Mouse (Mus musculus) urinary bladder, postnatal 14 days (tissue): ENCODE measurements around the gene Edaradd.
A peak's percentile ranks its signal among the peaks of the same experiment; 100 is the strongest.

ENCODE experiments used
- DNase-seq: peaks from one replicate; pipeline ENCODE4 v3.0.0; 2021; ENCODE audit warnings: low spot score

The Edaradd gene

DNA sequence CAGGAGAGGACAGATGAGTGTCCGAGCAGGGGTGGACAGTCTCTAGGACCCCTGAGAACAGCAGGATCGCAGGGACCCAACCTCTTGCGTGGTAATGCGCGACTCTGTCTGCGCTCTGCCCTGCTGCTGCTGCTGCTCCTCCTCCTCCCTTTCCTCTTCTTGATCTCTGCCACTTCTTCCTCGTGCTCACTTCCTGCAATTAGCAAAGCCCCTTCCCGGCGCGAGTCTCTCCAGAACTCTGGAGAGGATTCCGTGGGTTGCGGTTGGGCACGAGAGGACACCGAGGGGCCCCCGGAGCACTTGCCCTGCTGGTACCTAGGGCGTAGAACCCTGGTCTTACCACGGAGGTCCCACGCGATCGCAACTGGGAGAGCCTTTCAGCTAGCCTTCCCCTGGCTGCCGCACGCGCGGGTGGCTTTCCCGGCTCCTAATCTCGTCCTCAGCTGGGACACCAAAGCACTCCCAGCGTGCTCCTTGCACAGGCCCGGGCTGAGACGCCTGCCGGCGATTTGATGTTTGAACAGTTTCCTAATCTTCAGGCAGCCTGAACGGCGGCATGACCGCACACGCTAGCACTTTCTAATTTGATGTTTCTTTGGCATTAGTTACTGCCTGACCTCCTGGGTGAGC, at the start of gene Edaradd:
Edaradd (minus strand) TSS at position 484 of the 630 bp plus-strand sequence.
- DNase-seq = peak; percentile 78

- DNase-seq = no peak
Measured at GRCm38 (mm10) chr13:12569741-12570140, 49.5 kb upstream of the Edaradd start.

DNA sequence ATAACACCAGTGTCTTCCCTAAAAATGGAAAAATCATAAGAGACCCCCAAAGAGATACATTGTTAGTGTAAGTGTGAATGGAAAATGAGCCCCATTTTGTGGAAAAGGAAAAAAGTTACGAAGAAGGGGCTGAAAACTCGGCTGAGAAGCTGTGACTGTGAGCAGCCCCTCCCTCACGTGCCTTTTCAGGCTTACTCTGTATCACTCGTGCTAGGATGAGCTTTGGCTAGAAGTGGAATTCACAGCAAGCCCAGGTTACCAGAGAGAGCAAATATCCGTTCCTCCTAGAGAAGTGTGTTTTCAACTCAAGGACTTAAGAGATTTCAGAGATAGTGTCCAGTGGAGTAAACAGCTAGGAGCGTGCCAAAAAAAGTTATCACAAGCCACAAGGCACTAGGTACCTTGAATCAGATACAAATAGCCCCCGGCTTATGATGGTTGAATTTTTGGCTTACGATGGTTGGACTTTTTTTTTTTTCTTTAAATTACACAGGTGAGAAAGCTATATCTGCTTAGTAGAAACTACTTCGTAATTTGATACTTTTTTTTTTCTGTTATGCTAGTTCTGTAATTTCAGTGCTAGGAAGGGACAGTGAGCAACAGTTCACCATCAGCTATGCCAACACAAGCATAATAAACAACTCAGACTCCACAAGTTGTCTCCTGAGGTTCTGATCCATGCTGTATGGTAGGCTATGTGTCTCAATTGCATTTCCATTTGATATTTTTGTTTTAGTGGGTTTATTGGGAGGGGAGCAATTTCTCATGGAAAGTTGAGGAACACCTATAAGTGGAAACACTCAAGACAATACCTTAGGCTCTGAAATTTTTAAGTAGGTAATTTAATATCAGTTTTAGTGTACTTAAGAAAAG, 48.6 kb upstream of the Edaradd start:
- no peak for DNase-seq

- DNase-seq = no peak
Measured at GRCm38 (mm10) chr13:12567936-12568335, 47.7 kb upstream of the Edaradd start.

GRCm38 (mm10) chr13:12565621-12566390, 45.6 kb upstream of the Edaradd start, which contains the start of gene Ero1lb:
Gene Ero1lb, plus strand, starts transcription at chr13:12565874.
- peak; percentile 98 for DNase-seq

- no peak for DNase-seq
Measured at GRCm38 (mm10) chr13:12562256-12562655, 42.0 kb upstream of the Edaradd start.

DNA sequence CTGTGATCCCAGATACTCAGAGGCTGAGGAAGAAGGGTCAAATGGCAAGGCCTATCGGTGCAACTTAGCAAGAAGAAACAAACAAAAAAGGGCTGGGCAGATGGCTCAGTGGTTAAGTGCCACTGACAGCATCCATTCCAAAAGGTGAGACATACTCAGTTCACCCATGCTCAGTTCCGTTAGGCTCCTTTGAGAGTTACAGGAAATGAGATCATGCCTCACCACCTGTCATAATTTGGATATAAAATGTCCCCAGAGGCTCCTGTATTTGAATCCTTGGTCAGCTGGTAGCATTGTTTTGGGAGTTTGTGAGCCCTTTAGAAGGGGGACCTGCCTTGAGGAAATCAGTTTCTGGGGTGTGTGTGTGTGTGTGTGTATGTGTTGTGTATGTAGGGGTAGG, 41.5 kb upstream of the Edaradd start:
- DNase-seq = no peak

DNA sequence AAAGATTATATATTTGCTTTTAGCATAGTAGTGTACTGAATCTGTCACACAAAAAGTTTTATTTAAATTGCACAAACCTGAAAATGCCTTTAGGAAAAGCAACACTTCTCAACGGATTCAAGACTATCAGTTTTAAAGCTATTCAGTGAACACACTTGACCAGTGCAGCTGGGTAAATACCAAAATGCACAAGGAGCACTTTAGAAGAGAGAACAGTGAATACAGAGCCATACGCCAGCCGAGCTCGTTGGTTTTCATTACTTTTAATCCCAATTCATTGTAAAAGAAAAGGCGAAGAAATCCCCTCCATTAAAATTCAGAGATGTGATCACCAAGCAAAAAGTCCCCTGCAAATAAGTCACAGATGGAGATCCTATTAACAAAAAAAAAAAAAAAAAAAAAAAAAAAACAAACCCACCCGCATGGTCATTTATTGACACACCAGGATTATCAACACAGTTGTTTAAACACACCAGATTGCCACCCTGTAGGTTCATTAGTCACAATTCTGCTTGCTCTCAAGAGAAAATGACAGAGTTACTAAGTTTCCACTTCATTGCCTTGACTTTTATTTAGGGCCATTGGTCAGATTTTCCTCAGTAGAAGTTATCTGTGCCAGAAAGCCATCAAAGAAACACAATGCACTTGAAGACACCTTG, 39.4 kb upstream of the Edaradd start:
- no peak for DNase-seq

- no peak for DNase-seq
Measured at GRCm38 (mm10) chr13:12559044-12559443, 38.8 kb upstream of the Edaradd start.

DNA sequence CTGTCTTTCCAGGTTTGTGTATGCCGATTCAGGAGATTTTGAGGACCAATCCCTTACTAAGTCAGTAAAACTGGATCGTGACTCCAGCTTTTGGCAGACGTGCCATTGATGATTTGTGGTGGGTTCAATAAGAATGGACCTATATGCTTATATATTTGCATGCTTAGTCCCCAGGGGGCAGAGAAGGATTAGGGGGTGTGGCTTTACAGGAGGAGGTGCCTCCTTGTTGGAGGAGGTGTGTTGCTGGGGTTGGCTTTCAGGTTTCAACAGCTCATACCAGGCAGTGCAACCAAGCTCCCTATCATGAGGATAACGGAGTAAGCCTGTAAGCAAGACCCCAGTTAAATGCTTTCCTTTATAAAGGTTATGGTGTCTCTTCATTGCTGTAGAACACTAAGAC, 34.0 kb upstream of the Edaradd start:
- DNase-seq = no peak

DNA sequence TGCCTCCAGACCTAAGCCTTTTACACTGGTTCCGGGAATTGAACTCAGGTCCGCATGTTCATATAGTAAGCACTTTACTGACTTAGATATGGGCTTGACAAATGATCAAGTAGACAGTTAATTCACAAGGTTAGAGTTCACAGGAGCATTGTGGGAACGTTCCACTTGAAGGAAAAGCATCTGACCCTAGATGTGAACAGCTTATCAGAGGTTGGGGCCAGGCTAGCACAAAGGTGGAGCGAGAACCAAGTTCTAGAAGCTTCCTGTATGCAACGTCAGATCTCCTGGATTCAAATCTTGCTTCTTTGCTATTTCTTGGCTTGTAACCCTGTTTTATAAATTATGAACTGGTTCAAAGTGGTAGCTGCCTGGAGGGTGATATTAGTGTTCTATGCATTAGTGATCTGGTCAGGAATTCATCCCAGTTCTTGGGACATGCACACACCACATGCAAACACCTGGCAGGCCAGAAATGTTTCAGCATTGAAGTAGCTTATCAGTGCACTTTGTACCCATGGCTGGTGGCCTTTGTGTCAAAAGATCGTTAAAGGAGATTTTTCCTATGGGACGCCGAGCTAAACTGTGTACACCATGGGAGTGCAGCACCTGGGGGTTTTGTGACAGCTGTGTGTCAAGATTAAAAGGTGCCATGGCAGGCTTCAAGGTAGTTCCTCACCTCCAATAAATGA, 23.8 kb upstream of the Edaradd start:
- no peak for DNase-seq

GRCm38 (mm10) chr13:12543246-12543645, 23.0 kb upstream of the Edaradd start:
- DNase-seq = no peak

- DNase-seq = peak; percentile 75
Measured at GRCm38 (mm10) chr13:12542006-12542981, 22.1 kb upstream of the Edaradd start.

DNA sequence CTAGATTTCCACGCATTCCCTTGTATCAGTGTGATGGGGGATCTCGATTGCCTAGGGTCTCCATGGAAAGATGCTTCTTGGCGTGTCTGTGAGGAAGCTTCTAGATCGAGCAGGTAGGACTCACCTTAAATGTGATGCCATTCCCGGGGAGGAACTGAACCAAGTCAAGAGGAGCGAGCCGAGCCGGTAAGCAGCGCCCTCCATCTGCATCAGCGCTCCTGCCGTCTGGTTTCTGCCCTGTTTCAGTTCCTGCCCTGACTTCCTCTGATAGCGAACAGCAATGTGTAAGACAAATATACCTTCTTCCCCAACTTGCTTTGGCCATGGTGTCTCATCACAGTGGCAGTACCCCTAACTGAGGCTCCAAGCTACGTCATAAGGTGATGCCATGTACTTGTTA, 19.9 kb upstream of the Edaradd start:
- no peak for DNase-seq

DNA sequence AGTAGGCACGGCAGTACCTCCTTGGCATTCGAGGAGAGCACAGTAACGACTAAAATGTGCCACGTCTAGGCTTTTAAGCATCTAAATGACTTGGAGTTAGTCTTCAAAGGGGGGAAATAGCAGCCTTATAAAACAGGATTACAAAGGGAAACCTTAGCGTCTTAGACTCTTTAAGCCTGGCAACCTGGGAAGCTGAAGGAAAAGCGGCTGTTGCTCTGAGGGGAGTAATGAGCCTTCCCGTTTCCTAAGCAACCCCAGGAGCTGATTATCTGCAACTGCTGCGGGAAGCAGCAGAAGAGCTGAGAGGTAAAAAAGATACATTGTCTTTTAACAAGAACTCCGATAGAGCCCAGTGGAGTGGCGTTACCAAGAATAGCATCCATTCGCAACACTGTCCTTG, 19.5 kb upstream of the Edaradd start:
- DNase-seq = no peak

GRCm38 (mm10) chr13:12537971-12538370, 17.7 kb upstream of the Edaradd start:
- peak; percentile 73 for DNase-seq

GRCm38 (mm10) chr13:12534628-12535027, 14.4 kb upstream of the Edaradd start:
- no peak for DNase-seq

DNA sequence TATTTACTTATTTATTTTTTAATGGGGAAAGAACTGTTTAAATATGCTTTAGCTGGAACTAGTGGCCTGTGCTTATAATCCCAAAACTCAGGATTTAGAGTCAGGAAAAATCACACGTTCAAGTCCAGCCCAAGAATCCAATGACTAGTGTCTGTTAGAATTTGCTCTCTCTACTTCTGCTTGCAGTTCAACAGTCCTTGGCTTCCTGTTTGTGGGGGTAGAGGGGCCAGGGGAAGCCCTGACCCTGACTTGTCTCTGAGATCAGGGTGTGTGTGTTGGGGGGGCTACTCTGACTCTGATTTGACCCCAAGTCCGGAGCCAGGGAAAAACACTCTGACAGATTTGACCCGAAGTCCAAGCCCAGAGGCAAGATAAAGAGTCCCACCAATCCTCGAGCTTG, 5.4 kb upstream of the Edaradd start:
- DNase-seq = no peak

DNA sequence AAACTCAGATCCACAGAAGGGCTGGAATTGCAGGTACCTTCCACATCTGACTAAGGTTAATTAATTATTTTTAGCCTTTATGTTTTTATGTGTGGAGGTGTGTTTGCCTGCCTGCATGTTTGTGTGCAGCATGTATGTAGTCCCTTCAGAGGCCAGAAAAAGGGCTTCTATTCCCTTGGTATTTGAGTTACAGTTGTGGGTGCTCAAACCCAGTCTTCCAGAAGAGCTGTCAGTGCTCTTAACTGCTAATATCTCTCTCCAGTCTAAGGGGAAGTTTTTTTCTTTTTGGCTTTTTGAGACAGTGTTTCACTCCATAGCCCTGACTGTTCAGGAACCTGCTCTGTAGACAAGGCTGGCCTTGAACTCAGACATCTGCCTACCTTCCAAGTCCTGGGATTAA, 2.1 kb upstream of the Edaradd start:
- no peak for DNase-seq

DNA sequence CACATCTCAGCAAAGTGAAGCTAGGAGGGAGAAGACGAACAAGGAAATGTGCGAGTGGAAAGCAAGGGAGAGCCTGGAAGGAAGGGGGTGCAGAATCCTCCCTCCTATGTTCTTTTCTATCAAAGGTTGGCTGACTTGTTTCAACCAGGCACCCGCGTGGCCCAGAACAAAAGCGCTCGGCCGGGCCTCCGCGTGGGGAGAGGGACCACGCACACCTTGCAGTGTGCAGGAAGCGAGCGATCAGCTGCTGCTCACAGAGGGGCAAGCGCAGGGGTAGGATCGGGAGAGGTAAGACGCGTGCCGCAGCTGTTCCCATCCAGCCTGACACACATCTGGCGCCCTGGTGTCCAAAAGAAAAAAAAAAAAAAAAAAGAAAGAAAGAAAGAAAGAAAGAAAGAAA, 867 bp downstream of the Edaradd start:
- no peak for DNase-seq
